Mouse (Mus musculus) heart, postnatal 36 days (tissue): ENCODE data around the gene Gm20671. TPM values are rescaled to one million over a fixed set of nuclear protein-coding genes. Genes with fewer than 3 reads are reported as not detected.

ENCODE experiments used
- DNase-seq, 2 experiments: peaks; one replicate each; pipeline ENCODE4 v3.0.0; 2021 to 2022
- intact Hi-C: fragments of 180-260 bp; cut with DNase I; formaldehyde crosslinking; loops from one replicate; pipeline ENCODE4 v1.15.1; 2025
- total RNA-seq, 2 experiments: library from RNA; stranded (reverse); gene quantifications; 2 replicates each; pipeline ENCODE4 v1.2.3; 2021

Gm20671 gene
- total RNA-seq, 2 experiments from 2014 or later: 1.3 to 1.5 TPM

- intact Hi-C loops: no loop called here
- no peak for DNase-seq
These were observed 129.6 kb downstream of the Gm20671 start for GRCm38 (mm10) chr5:32697208-32697867.

GRCm38 (mm10) chr5:32693411-32693810 lies 133.5 kb downstream of the Gm20671 start:
- no peak for DNase-seq
- intact Hi-C loops: no loop called here

Other genes with a start within 250 kb of the Gm20671 start
- 10 to 100 TPM; 21.1 to 21.6 TPM for gene Yes1, start 215.9 kb downstream of the Gm20671 start, total RNA-seq
- gene Pisd, start 41.5 kb downstream of the Gm20671 start, total RNA-seq: 10 to 100 TPM; 28.5 to 29.1 TPM
- 1 to 10 TPM; 6.1 to 6.4 TPM for gene Prr14l, start 27.1 kb upstream of the Gm20671 start, total RNA-seq
- 10 to 100 TPM; 24.6 to 25.1 TPM for gene Depdc5, start 36.6 kb upstream of the Gm20671 start, total RNA-seq
- gene Ywhah, start 191.7 kb upstream of the Gm20671 start, total RNA-seq: 10 to 100 TPM; 83.7 to 93.5 TPM